Mouse (Mus musculus): ENCODE measurements around the gene Palm2. TPM values are rescaled to one million over a fixed set of nuclear protein-coding genes. Genes with fewer than 3 reads are reported as not detected.

Gene Palm2
- polyA plus RNA-seq, 1 experiment: 5.2 TPM

GRCm38 (mm10) chr4:57696955-57697354, 262.9 kb downstream of the Palm2 start:
- Histone ChIP-seq H3K36me3 (ENCODE audit: control insufficient read depth, insufficient read depth) (peaks cover 22% of the 10 kb centered on the region), H3K4me2 (ENCODE audit: low read depth) (no peak overlapping the region), H3K79me2 (ENCODE audit: control insufficient read depth, insufficient read depth) (no peaks in the 10 kb centered on the region), H3ac (ENCODE audit: control insufficient read depth, insufficient read length) (no peak overlapping the region), H3K27me3 (ENCODE audit: control insufficient read depth, insufficient read depth, insufficient read length) (no peaks in the 10 kb centered on the region), H3K4me3 (no peak overlapping the region)
- no peak for TF ChIP-seq TCF3 (IDR thresholded peaks at IDR 0.05; ENCODE audit: insufficient read length, low read depth)
- no peak for TF ChIP-seq MYOG (IDR thresholded peaks at IDR 0.05; ENCODE audit: control insufficient read depth in 1 of 3, insufficient read depth in 1 of 3, insufficient read length in 2 of 3, low read depth in 2 of 3)
- peak; percentile 61 for TF ChIP-seq POLR2AphosphoS2 (IDR thresholded peaks at IDR 0.05; ENCODE audit: insufficient read length, low read depth)

- no peak overlapping the region for H3K4me2 ChIP-seq (ENCODE audit: low read depth)
- H3ac ChIP-seq (ENCODE audit: control insufficient read depth, insufficient read length): no peak overlapping the region
- H3K36me3 ChIP-seq (ENCODE audit: control insufficient read depth, insufficient read depth): peaks cover 22% of the 10 kb centered on the region
- H3K27me3 ChIP-seq (ENCODE audit: control insufficient read depth, insufficient read depth, insufficient read length): no peaks in the 10 kb centered on the region
- no peak overlapping the region for H3K4me3 ChIP-seq
- no peaks in the 10 kb centered on the region for H3K79me2 ChIP-seq (ENCODE audit: control insufficient read depth, insufficient read depth)
- TF ChIP-seq MYOG (IDR thresholded peaks at IDR 0.05; ENCODE audit: control insufficient read depth in 1 of 3, insufficient read depth in 1 of 3, insufficient read length in 2 of 3, low read depth in 2 of 3) (no peak), E2F4 (IDR thresholded peaks at IDR 0.05; ENCODE audit: insufficient read depth) (no peak)
Observed at GRCm38 (mm10) chr4:57697918-57698611, 264.0 kb downstream of the Palm2 start.

GRCm38 (mm10) chr4:57701576-57701975, 267.5 kb downstream of the Palm2 start:
- Histone ChIP-seq H3K79me2 (ENCODE audit: control insufficient read depth, insufficient read depth) (no peaks in the 10 kb centered on the region), H3ac (ENCODE audit: control insufficient read depth, insufficient read length) (no peak overlapping the region), H3K27me3 (ENCODE audit: control insufficient read depth, insufficient read depth, insufficient read length) (no peaks in the 10 kb centered on the region), H3K4me2 (ENCODE audit: low read depth) (no peak overlapping the region), H3K4me3 (no peak overlapping the region), H3K36me3 (ENCODE audit: control insufficient read depth, insufficient read depth) (peaks cover 30% of the 10 kb centered on the region)
- TF ChIP-seq TCF12 (IDR thresholded peaks at IDR 0.05; ENCODE audit: insufficient read depth, poor library complexity, severe bottlenecking): no peak
- TF ChIP-seq E2F4 (IDR thresholded peaks at IDR 0.05; ENCODE audit: insufficient read depth): no peak
- TF ChIP-seq POLR2AphosphoS2 (IDR thresholded peaks at IDR 0.05; ENCODE audit: insufficient read length, low read depth): no peak

- TF ChIP-seq POLR2AphosphoS2 (IDR thresholded peaks at IDR 0.05; ENCODE audit: insufficient read length, low read depth): no peak
- no peak for TF ChIP-seq REST (IDR thresholded peaks at IDR 0.05; ENCODE audit: insufficient read depth, insufficient read length)
- TF ChIP-seq POLR2A (IDR thresholded peaks at IDR 0.05; ENCODE audit: insufficient read length, low read depth): no peak
- no peak for TF ChIP-seq MAX (IDR thresholded peaks at IDR 0.05; ENCODE audit: low read depth)
- no peak for TF ChIP-seq SRF (IDR thresholded peaks at IDR 0.05; ENCODE audit: control insufficient read depth, insufficient read length, low read depth)
- no peak for TF ChIP-seq USF1 (IDR thresholded peaks at IDR 0.05; ENCODE audit: low read depth)
- no peak for TF ChIP-seq CEBPB (IDR thresholded peaks at IDR 0.05; ENCODE audit: insufficient read depth, poor library complexity, severe bottlenecking)
- no peak for TF ChIP-seq TCF12 (IDR thresholded peaks at IDR 0.05; ENCODE audit: insufficient read depth, poor library complexity, severe bottlenecking)
- TF ChIP-seq MYOD1 (IDR thresholded peaks at IDR 0.05; ENCODE audit: control insufficient read depth in 1 of 3, insufficient read length in 2 of 3, low read depth in 2 of 3): no peak
- no peak for TF ChIP-seq MYOG (IDR thresholded peaks at IDR 0.05; ENCODE audit: control insufficient read depth in 1 of 3, insufficient read depth in 1 of 3, insufficient read length in 2 of 3, low read depth in 2 of 3)
- TF ChIP-seq TCF3 (IDR thresholded peaks at IDR 0.05; ENCODE audit: insufficient read length, low read depth): no peak
- Histone ChIP-seq H3ac (ENCODE audit: control insufficient read depth, insufficient read length) (no peak overlapping the region), H3K79me2 (ENCODE audit: control insufficient read depth, insufficient read depth) (no peaks in the 10 kb centered on the region), H3K4me2 (ENCODE audit: low read depth) (no peak overlapping the region), H3K36me3 (ENCODE audit: control insufficient read depth, insufficient read depth) (peaks cover 33% of the 10 kb centered on the region), H3K27me3 (ENCODE audit: control insufficient read depth, insufficient read depth, insufficient read length) (no peaks in the 10 kb centered on the region), H3K4me3 (no peak overlapping the region)
Observed at GRCm38 (mm10) chr4:57703574-57704470, 269.8 kb downstream of the Palm2 start.

GRCm38 (mm10) chr4:57704575-57704974, 270.5 kb downstream of the Palm2 start:
- Histone ChIP-seq H3K27me3 (ENCODE audit: control insufficient read depth, insufficient read depth, insufficient read length) (no peaks in the 10 kb centered on the region), H3K4me2 (ENCODE audit: low read depth) (no peak overlapping the region), H3K79me2 (ENCODE audit: control insufficient read depth, insufficient read depth) (no peaks in the 10 kb centered on the region), H3K4me3 (no peak overlapping the region), H3K36me3 (ENCODE audit: control insufficient read depth, insufficient read depth) (peaks cover 27% of the 10 kb centered on the region), H3ac (ENCODE audit: control insufficient read depth, insufficient read length) (no peak overlapping the region)
- no peak for TF ChIP-seq MAX (IDR thresholded peaks at IDR 0.05; ENCODE audit: low read depth)
- TF ChIP-seq SRF (IDR thresholded peaks at IDR 0.05; ENCODE audit: control insufficient read depth, insufficient read length, low read depth): no peak
- TF ChIP-seq MYOD1 (IDR thresholded peaks at IDR 0.05; ENCODE audit: control insufficient read depth in 1 of 3, insufficient read length in 2 of 3, low read depth in 2 of 3): no peak
- TF ChIP-seq E2F4 (IDR thresholded peaks at IDR 0.05; ENCODE audit: insufficient read depth): no peak

All from myocyte (in vitro differentiated cells).